Mouse (Mus musculus) small intestine, adult 2 months (tissue): ENCODE measurements around the gene Por. TPM values are rescaled to one million over a fixed set of nuclear protein-coding genes. Genes with fewer than 3 reads are reported as not detected.
A peak's percentile ranks its signal among the peaks of the same experiment; 100 is the strongest.

Experiments used
- H3K27ac ChIP-seq: fragments of 200-500 bp; 2 replicates; pipeline ENCODE4 v1.5.1; 2012; ENCODE audit warnings: low read depth, low read length, control low read depth, inconsistent platforms; ENCODE audit not compliant: insufficient read depth
- H3K27me3 ChIP-seq: fragments of 200-500 bp; 2 replicates; pipeline ENCODE4 v1.6.1; 2012; ENCODE audit warnings: mild to moderate bottlenecking, moderate library complexity, low read length, inconsistent platforms; ENCODE audit not compliant: control insufficient read depth, insufficient read depth
- H3K36me3 ChIP-seq: fragments of 200-500 bp; 2 replicates; pipeline ENCODE4 v1.6.1; 2012; ENCODE audit warnings: mild to moderate bottlenecking, low read length, control low read depth, inconsistent platforms; ENCODE audit not compliant: control insufficient read depth, insufficient read depth
- H3K4me1 ChIP-seq: fragments of 200-500 bp; 2 replicates; pipeline ENCODE4 v1.6.1; 2012; ENCODE audit warnings: low read length, inconsistent platforms, mixed read lengths; ENCODE audit not compliant: control insufficient read depth, insufficient read depth, insufficient read length
- H3K4me3 ChIP-seq: fragments of 200-500 bp; 2 replicates; pipeline ENCODE4 v1.5.1; 2012; ENCODE audit warnings: low read depth, mild to moderate bottlenecking, control low read depth, inconsistent platforms, low read length, moderate library complexity
- CTCF ChIP-seq: fragments of 200-500 bp; IDR thresholded peaks from 2 replicates; pipeline ENCODE4 v1.5.1; 2012; ENCODE audit warnings: low read depth, mild to moderate bottlenecking, control low read depth, inconsistent platforms, low read length, moderate library complexity, mixed read lengths; ENCODE audit not compliant: insufficient replicate concordance, insufficient read length; ENCODE audit errors: extremely low read depth
- POLR2A ChIP-seq: fragments of 200-500 bp; IDR thresholded peaks from 2 replicates; pipeline ENCODE4 v1.6.1; 2012; ENCODE audit warnings: low read depth, mild to moderate bottlenecking, control low read depth, inconsistent platforms, low read length, moderate library complexity
- WGBS: fragments of 180-500 bp; shearing (Covaris S2); methylation state at CpG from one replicate; pipeline ENCODE4 v1.1.7; 2018; 5-methylcytosine and 5-hydroxymethylcytosine counted together
- polyA plus RNA-seq: library from polyadenylated mRNA; depleted of rRNA; stranded (reverse); fragments of >200 nt; gene quantifications from 2 replicates; pipeline ENCODE4 v1.2.3, GENCODE M21; 2012

The Por gene
- polyA plus RNA-seq, 1 experiment: 192 TPM

- 24% methylated on average over 7 of the region's 7 CpGs for whole genome bisulfite sequencing
- Histone ChIP-seq H3K36me3 (peaks cover 8% of the 10 kb centered on the region), H3K4me3 (no peak overlapping the region), H3K27me3 (no peaks in the 10 kb centered on the region), H3K27ac (peak overlapping the region; percentile 25; the same call in 1 of the 2 replicates), H3K4me1 (peaks cover 11% of the 10 kb centered on the region; the same call in 1 of the 2 replicates)
- TF ChIP-seq CTCF (no peak), POLR2A (no peak)
These were observed 25.5 kb downstream of the Por start for GRCm38 (mm10) chr5:135695277-135695721.

- no peak for TF ChIP-seq POLR2A
- TF ChIP-seq CTCF: no peak
- Histone ChIP-seq H3K27ac (no peak overlapping the region), H3K36me3 (peaks cover 14% of the 10 kb centered on the region), H3K4me3 (no peak overlapping the region), H3K27me3 (no peaks in the 10 kb centered on the region), H3K4me1 (peaks cover 12% of the 10 kb centered on the region; the same call in 1 of the 2 replicates)
- WGBS: 49% methylated on average over 5 of the region's 5 CpGs
These were observed 27.9 kb downstream of the Por start for GRCm38 (mm10) chr5:135697711-135698111.

- Histone ChIP-seq H3K4me1 (0 out of 2 replicates have a peak, but pooled peaks cover 2% of the 10 kb centered on the region), H3K36me3 (peaks cover 14% of the 10 kb centered on the region), H3K27me3 (no peaks in the 10 kb centered on the region), H3K27ac (no peak overlapping the region), H3K4me3 (no peak overlapping the region)
- WGBS: 96% methylated on average over 4 of the region's 4 CpGs
- TF ChIP-seq CTCF (no peak), POLR2A (no peak)
These were observed 31.8 kb downstream of the Por start for GRCm38 (mm10) chr5:135701601-135702000.

GRCm38 (mm10) chr5:135702190-135702589 is 32.4 kb downstream of the Por start:
- Histone ChIP-seq H3K27me3 (no peaks in the 10 kb centered on the region), H3K4me3 (no peak overlapping the region), H3K36me3 (peaks cover 17% of the 10 kb centered on the region), H3K27ac (0 out of 2 replicates have a peak overlapping the region, but pooled peaks have one; percentile 28), H3K4me1 (peaks cover 5% of the 10 kb centered on the region)
- 88% methylated on average over 6 of the region's 6 CpGs for WGBS
- no peak for TF ChIP-seq POLR2A
- no peak for TF ChIP-seq CTCF

GRCm38 (mm10) chr5:135702682-135703192 is 32.9 kb downstream of the Por start:
- peaks cover 8% of the 10 kb centered on the region for H3K4me1 ChIP-seq
- no peak overlapping the region for H3K4me3 ChIP-seq
- TF ChIP-seq CTCF (peak; percentile 34; the same call in 1 of the 2 replicates), POLR2A (no peak)
- peaks cover 17% of the 10 kb centered on the region for H3K36me3 ChIP-seq
- WGBS: 49% methylated on average over 15 of the region's 15 CpGs
- peak overlapping the region; percentile 56 for H3K27ac ChIP-seq
- no peaks in the 10 kb centered on the region for H3K27me3 ChIP-seq

GRCm38 (mm10) chr5:135703431-135703830 is 33.6 kb downstream of the Por start:
- WGBS: 94% methylated on average over 7 of the region's 7 CpGs
- no peak overlapping the region for H3K27ac ChIP-seq

GRCm38 (mm10) chr5:135705383-135705782 is 35.5 kb downstream of the Por start:
- H3K27ac ChIP-seq: no peak overlapping the region
- no peak overlapping the region for H3K4me3 ChIP-seq
- no peak for TF ChIP-seq CTCF
- no peak for TF ChIP-seq POLR2A
- H3K27me3 ChIP-seq: no peaks in the 10 kb centered on the region
- H3K4me1 ChIP-seq: peaks cover 13% of the 10 kb centered on the region
- peaks cover 9% of the 10 kb centered on the region for H3K36me3 ChIP-seq
- WGBS: 90% methylated on average over 4 of the region's 4 CpGs

More at GRCm38 (mm10) chr5:135703431-135703830, 33.6 kb downstream of the Por start:
- Histone ChIP-seq H3K36me3 (peaks cover 17% of the 10 kb centered on the region), H3K4me3 (no peak overlapping the region), H3K27me3 (no peaks in the 10 kb centered on the region), H3K4me1 (peaks cover 13% of the 10 kb centered on the region)
- TF ChIP-seq POLR2A (no peak), CTCF (no peak)
